Mouse (Mus musculus) thymus, adult 2 months (tissue): ENCODE measurements around the gene Nol4l.

ENCODE experiments used
- CTCF ChIP-seq: fragments of 200-500 bp; IDR thresholded peaks from 2 replicates; pipeline ENCODE4 v1.5.1; 2012; ENCODE audit warnings: mild to moderate bottlenecking, control low read depth, low read length, moderate library complexity, borderline replicate concordance; ENCODE audit not compliant: control insufficient read depth, poor library complexity, insufficient read depth; ENCODE audit errors: extremely low read depth
- POLR2A ChIP-seq: fragments of 200-500 bp; IDR thresholded peaks from 2 replicates; pipeline ENCODE4 v1.6.1; 2012; ENCODE audit warnings: mild to moderate bottlenecking, low read length, control low read depth, moderate library complexity; ENCODE audit not compliant: control insufficient read depth, poor library complexity, insufficient read depth; ENCODE audit errors: extremely low read depth

GRCm38 (mm10) chr2:153463257-153463656, 66.5 kb downstream of the Nol4l start:
- TF ChIP-seq CTCF, result no peak
- TF ChIP-seq POLR2A, result no peak
